Mouse (Mus musculus) brain, embryonic 18.5 days (tissue): ENCODE measurements around the gene Zfp553.

Experiments
- DNase-seq: peaks from one replicate; pipeline ENCODE4 v3.0.0-alpha.2; 2012; ENCODE audit warnings: low read depth, low spot score

Zfp553 gene

DNA sequence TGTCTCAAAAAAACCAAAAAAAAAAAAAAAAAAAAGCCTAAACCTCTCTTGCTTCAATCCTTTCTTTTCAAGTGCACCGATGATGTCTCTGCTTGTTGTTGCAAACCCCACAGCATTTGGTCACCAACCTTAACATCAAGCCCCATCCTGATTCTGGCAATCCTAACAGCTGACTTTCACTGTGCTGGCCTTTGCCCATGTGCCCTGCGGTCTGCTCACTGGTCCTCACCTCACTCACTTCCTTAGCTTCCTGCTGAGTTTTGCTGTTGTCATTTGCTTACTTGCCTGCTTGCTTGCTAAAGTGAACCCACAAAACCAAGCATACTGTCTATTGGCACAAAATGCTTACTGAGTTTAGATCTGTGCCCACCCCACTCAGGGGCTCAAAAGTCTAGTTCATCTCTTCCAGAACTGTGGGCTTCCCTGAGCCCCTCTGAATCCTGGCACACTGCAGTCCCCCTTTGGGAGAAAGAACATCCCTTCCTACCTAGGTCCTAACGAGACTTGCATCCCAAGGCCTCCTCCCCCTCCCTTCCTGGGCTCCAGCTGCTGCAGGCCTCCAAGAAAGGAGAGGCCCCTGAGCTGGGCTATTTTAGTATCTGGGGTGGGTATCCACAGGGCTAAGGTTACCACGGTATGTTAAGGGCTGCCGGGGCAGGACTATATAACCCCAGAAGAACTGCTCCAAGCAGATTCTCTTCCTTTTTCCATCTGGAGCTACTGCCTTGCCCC lies 21.7 kb upstream of the Zfp553 start:
- no peak for DNase-seq

DNA sequence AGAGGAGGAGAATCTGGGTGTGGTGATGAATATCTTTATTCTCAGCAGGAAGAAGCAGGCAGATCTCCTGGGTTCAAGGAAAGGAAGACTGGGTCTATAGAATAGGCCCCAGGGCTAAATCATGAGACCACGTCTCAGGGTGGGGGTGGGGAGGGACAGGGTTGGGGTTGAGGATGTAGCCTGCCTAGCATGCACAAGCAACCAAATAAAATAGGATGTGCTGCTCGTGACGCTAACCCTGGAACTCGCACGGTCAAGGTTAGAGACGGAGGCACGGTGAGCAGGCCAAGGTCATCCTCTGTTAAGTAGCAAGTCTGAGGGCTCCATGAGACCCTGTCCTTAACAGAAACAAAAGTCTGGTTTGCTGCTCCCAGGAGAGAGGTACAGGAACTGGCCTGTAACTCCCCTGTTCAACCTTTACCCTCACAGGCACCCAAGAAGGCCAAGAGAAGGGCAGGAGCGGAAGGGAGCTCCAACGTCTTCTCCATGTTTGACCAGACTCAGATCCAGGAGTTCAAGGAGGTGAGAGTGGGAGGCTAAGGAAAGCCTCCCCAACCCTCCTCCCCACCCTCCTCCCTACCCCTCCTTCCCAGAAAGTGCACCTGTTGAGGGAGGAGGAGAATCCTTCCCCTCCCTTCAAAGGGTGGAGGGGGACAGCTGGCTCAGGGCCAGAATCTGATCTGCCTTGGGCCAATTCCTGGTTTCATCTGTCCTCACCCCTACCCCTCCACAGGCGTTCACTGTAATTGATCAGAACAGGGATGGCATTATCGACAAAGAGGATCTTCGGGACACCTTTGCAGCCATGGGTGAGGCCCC lies 20.2 kb upstream of the Zfp553 start:
- DNase-seq = no peak

DNA sequence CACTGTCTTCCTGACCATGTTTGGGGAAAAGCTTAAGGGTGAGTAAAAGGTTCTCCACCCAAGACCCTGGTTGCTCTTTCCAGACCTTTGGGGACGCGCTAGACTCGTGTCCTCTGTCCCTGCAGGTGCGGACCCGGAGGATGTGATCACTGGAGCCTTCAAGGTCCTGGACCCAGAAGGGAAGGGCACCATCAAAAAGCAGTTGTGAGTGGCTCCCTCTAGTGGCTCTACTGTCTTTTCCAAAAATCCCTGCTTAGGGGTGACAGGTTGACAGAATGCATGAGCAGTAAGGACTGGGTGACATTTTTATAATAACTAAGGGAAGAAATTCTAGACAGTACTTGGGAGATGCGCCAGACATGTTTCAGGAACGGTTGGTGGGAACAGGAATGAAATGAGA lies 19.4 kb upstream of the Zfp553 start:
- no peak for DNase-seq

DNA sequence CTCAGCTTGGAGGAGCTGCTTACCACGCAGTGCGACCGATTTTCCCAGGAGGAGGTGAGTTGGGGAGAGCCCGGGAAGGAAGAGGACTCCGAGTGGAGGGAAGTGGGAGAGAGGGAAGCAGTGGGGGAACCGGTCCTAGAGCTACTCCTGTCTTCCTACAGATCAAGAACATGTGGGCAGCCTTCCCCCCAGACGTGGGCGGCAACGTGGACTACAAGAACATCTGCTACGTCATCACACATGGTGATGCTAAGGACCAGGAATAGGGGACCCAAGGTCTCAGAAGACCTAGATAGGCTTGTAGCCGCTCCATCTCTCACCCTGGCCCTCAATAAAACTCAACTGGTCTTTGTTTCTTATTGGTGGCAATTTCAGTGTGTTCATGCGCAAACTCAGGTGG lies 18.9 kb upstream of the Zfp553 start:
- DNase-seq = no peak

DNA sequence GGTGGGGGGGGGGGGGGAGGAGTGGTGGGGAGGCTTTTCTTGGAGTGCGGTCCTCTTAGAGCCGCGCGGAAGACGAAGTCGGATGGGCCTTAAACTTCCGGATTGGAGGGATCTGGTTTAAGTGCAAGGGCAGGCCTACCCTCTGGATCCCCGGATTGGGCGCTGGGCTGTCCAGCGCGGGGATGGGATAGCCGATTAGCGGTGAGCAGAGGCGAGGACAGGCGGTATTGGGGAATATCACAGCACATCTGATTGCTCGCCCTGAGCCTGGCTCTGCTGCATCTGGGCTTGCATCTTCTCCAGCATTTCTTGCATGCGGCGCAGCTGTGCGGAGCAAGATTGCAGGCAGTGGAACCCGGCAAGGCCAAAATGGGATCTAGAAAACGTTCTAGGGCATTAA lies 18.3 kb upstream of the Zfp553 start:
- DNase-seq = no peak

DNA sequence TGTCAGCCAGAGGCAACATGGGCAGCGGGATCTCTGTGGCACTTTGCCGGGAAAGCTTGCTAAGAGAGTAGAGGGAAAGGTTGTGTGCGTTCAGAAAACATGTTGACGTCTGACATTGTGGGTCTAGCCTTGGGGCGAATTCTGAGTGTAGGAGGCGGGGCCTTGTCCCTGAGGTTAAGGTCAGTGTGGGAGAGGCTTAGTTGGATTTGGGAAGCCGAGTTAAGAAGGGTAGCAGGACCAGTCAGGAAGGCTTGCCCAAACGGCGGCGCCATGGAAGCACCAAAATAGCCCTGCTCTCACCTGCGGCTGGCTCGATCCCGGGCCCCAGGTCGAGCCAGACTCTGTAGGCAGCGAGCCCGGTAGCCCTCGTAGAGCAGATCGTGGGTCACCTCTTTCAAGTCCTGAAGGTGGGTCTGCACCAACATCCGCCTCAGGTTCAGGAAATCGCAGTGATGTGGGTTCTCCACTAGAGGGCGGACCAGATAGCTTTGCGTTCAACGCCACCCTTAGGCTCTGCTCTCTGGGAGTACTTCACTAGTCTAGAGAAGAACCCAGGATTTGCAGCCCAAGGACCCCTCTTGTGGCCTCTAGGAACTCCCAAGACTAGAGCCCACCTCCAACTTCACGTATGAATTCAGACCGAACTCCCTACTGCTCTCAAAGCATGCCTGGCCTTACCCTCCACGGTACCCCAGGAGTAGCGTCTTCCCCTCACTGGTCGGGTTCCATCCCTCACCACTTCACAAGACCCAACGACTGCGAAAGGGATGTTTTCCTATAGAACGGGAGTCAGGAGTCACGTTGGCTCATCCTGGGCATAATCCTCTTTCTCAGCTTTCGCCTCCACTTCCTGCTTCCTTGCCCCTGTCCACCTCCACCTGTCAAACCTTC lies 17.6 kb upstream of the Zfp553 start:
- DNase-seq = no peak

DNA sequence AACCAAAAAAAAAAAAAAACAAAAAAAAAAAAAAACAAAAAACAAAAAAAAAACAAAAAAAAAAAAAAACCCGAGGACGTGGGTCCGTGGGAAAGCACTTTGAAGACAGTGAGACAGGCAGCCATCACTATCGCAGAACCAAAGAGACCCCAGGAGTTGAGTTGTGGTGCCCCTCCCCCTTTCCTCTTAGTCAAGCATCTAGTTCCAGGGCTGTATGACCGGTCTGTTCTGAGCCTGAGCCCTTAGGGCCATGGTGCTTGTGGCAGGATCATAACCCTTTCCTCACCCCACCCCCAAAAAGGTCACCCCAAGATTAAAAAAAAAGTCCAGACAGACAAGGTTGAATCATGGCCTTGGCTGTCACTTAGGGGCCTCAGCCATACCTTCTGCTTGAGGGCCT lies 16.6 kb upstream of the Zfp553 start:
- DNase-seq = no peak

DNA sequence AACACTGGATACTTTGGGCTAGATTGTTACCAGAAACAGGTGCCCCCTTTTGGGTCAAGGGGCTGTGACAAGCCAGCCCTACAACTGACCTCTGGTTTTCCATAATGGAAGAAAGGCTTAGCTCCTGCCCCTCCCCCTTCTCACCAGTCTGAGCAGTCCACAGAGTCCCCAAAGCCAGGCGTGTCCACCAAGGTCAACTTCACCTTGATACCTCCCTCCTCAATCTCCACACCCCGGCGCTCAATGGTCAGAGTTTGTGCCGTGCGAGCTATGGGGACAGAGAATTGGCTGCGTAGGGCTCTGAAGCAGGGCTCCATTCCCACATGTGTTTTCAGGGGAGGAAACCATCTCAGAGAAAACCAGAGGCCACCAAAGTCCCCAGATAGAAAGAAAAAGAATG lies 15.4 kb upstream of the Zfp553 start:
- DNase-seq = no peak

DNA sequence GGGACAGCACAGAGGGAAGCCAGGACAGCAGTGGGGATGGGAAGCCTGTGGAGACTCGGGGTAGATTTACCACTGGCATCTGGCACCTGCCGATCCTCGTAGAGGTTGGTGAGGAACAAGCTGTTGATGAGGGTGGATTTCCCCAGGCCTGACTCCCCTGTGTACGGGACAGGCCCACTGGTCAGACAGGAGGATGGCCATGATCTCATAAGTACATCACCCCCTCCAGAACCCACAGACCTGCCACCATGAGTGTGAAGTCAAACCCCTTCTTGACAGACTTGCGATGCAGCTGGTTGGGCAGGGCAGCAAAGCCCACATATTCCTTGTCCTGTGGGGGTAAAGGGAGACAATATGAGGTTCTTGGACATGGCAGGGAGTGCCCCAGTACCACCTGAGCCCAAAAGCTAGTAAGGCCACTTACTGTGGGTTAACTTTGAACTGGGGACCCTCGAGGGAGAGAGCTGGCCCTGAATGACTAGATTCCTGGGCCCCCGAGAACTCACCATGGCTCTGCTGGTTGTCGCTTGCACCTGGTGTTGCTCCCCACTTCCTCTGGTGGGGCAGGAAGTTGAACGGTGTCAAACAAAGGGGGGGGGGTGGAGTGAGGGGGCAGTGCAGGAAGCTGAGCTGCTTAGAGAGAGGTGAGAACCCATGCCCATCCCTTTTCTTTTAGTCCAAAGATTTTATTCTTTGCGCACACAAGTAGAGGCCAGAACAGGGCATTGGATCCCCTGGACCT lies 14.8 kb upstream of the Zfp553 start:
- no peak for DNase-seq

DNA sequence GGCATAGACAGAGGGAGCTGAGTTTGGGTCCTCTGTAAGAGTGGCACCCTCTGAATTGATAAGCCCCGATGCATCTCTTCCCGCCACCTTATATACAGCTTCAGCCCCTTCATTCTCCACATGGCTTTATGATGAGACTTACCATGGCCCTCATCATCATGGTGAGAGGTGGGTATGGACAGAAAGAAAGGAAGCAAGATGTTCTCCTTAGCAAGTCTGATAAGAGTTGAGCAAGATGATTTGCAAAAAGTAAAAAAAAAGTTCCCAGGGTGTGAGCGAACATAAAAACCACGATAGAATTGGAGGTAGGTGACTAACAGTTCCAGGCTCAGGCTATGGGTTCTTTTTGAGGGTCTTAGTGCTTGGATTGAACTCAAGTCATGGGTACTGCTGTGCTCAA lies 14.2 kb upstream of the Zfp553 start:
- DNase-seq = no peak

DNA sequence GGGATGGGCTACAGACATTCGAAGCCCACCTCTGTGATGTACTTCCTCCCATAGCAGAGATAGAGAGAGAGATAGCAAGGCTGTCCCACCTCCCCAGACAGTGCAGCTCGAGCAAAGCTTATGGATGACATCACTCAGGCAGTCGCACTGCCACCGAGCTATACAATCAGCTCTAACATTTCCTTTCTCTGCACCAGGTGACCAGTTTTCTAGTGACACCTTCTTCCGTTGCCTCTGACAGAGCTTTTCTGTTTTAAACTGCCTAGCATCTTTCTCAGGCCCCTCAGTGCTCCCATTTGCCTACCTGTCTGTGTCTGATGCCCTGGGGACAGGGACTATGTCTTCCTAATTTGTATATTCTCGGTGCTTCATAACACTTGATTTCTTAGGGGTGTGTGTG lies 12.4 kb upstream of the Zfp553 start:
- DNase-seq = no peak

DNA sequence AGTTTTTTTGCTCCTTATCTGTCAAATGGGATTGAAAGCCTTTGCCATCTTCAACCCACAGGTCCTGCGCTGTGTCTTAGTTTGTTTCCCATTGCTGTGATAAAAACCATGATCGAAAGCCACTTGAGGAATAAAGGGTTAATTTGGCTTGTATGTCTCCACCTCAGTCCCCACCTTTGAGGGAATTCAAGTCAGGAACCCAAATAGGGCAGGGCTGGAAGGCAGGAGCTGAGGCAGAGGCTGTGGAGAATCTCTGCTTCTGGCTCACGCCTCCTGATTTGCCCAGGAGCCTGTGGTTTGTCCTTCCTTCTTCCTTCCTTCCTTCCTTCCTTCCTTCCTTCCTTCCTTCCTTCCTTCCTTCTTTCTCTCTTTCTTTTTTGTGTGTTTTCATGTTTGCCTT lies 9.8 kb upstream of the Zfp553 start:
- DNase-seq = no peak

DNA sequence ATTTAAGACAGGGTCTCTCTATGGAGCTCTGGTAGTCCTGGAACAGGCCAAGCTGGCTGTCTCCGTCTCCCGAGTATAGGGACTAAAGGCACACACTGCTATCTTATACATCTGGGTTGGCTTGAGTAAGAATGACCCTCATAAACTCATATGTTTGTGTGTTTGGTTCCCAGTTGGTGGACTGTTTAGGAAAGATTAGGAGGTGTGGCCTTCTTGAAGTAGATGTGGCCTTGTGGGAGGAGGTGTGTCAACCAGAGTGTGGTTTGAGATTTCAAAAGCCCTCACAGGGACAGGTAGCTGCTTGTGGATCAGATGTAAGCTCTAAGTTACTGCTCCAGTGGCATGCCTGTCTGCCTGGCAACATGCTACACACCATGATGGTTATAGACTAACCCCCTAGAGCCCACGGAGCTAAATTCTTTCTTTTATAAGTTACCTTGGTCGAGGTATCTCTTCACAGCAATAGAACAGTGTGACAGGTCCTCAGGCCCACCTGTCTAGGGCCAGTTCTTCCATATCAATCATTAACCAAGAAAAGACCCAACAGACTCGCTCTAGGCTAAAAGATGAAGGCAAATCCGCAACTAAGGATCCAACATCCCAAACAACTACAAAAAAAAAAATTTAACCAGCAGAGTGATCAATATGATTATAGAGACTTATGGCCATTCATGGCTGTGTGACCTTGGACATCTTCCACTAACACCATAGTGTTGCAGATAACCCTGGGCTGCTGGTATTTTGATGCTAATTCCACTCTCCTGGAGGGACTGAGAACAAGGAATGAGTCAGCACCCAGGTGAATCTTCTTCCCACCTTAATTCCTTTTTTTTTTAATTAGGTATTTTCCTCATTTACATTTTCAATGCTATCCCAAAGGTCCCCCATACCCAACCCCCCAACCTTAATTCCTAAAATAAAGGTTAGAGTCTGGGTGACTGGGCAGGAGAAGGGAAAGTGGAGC lies 9.1 kb upstream of the Zfp553 start:
- DNase-seq = no peak

DNA sequence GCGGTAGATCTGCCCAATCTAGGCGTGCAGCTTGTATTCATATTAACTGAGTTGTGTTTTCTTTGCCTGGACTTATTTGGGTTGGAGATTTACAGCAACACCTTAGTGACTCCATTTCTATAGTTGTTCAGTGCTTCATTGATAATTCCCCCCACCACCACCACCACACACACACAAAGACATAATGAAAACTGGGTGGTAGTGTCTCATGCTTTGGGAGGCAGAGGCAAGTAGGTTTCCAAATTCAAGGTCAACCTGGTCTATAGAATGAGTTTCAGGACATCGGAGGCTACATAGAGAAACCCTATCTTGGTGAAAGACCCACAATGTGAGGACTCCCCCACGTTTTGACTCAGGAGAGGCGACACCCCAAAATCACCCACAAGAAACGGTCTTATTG lies 8.2 kb upstream of the Zfp553 start:
- no peak for DNase-seq

DNA sequence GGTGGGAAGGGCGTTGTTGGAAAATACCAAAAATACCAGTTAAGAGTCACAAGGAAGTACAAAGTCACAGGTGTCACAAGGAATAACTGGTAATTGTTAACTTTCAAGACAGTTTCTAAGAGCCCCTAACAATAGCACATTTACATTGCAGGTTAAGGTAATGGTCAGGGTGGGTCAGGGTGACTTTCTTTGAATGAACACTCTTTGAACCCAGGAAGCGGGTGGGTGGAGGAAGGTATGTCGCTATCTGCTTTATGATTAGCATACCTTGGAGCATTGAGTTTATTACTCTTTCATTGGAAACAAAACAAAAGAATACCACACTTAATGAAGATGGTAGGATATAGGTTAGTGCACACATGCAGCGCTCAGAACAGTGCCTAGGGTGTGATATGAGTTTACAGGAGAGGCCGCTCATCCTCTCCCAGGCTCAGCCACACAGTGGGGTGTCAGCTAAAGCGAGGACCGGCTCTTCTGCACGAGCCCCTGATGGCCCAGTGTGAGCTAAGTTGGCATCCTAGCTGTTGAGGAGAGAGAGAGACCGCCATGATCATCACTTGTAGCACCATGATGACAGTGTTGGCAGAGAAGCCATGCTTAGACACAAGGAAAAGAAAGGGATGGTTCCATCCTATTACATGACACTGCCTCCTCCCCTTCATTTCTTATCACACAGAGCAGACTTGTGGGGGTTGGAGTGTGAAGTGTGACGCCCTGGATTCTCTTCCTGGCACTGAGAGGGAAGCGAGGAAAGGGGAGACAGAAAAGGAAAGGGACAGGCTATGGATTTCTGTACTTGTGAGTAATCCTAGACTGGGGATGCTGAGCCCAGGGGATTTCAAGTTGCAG lies 7.5 kb upstream of the Zfp553 start:
- no peak for DNase-seq

DNA sequence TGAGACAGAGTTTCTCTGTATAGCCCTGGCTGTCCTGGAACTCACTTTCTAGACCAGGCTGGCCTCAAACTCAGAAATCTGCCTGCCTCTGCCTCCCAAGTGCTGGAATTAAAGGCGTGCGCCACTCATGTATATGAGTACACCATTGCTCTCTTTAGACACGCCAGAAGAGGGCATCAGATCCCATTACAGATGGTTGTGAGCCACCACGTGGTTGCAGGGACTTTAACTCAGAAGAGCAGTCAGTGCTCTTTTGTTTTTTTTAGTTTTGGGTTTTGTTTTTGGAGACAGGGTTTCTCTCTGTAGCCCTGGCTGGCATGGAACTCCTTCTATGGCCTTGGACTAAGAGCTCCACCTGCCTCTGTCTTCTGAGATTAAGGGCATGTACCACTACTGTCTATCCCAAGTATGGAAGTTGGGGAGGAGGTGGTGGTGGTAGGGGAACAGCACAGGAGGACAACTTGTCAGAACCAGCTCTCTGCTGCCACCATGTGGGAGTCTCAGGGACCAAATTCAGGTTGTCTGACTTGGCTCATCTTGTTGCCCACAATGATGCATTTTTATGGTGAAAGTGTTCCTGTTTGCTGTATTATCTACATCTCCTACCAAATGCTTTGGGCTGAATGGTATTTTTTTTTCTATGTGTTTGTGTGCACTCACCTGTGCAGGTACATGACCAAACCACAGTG lies 4.1 kb upstream of the Zfp553 start:
- DNase-seq = no peak

DNA sequence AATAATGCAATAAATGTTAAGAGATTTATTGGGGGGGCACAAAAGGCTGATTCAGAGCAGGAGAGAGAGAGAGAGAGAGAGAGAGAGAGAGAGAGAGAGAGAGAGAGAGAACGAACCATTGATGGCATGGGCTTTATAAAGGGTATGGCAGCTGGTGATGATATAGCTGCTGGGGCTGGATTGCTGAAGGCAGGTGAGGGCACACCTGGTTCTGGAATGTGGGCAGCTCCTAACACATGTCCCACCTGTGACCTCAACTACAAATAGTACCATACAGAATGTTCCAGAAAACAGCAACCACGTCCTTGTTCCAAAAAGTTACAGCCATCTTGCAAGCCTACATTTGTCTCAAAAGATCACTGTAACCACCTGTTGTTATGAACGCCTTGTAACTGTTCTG lies 1.5 kb upstream of the Zfp553 start:
- DNase-seq = no peak

DNA sequence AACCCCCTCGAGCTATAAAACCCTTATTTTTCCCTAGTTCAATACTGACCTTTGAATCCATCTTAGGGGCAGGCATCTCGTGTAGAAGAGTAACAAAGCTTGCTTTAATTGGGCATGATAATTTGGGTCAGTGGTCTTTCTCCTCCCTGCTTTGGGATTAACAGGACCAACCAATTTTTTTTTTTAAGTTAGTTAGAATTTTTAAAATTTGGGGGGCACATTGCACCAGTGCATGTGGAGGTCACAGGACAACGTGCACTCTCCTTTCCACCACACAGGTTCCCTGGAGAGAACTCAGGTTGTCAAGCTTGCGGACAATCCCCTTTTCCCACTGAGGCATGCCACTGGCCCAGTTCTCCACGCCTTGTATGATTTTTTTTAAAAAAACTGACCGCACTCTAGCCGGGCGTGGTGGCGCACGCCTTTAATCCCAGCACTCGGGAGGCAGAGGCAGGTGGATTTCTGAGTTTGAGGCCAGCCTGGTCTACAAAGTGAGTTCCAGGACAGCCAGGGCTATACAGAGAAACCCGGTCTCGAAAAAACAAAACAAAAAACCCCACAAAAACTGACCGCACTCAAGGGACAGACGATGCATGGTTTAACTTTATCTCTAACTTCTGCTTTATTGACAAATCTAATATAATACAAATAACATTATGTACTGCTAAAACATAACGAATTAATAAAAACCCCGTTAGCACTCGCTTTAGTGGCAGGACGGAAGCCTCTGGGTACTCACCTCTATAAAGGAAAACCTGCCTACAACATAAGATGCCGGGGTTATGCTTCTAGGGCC lies 837 bp upstream of the Zfp553 start:
- no peak for DNase-seq
